Mouse (Mus musculus) stomach, postnatal 0 days (tissue): Measurements from ENCODE around the gene Stag1.

Source experiments
- CTCF ChIP-seq: IDR thresholded peaks from 2 replicates; pipeline ENCODE4 v1.5.1; 2016; ENCODE audit warnings: antibody characterized with exemption, low read depth, mild to moderate bottlenecking, moderate library complexity
- EP300 ChIP-seq: optimal IDR thresholded peaks from 2 replicates; pipeline ENCODE3; 2016; ENCODE audit warnings: antibody characterized with exemption

GRCm38 (mm10) chr9:100991321-100991720, 393.7 kb downstream of the Stag1 start:
- no peak for TF ChIP-seq CTCF
- TF ChIP-seq EP300: no peak
